Mouse (Mus musculus) WW6 (cell line): ENCODE measurements around the gene Paf1.
"Not testable (repeated sequence)": the region's sequence is repeated elsewhere in the genome, so short reads cannot be mapped to it uniquely, and the experiment has no call there.

Source experiments
- DNase-seq: peaks from one replicate; pipeline ENCODE4 v3.0.0-alpha.2; 2013; ENCODE audit warnings: low read depth, low spot score

Gene Paf1

DNA sequence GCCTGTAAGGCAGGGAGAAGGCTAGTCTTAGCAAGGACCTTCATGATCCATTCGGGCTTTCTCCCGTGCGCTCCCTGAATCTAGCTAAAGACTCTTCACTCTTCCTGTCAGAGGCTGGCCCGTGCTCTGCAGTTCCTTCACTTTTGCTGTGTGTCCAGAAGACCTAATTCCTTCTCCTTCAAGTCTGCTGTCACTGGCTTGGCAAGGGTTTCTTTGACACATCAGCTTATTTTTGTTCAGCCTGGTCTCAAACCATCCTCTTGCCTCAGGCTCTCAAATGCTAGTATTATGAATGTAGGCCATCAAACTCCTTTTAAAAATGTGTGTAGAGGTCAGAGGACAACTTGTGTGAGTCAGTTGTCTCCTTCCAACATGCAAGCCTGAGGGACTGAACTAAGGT lies 9.1 kb upstream of the Paf1 start:
- DNase-seq: no peak

DNA sequence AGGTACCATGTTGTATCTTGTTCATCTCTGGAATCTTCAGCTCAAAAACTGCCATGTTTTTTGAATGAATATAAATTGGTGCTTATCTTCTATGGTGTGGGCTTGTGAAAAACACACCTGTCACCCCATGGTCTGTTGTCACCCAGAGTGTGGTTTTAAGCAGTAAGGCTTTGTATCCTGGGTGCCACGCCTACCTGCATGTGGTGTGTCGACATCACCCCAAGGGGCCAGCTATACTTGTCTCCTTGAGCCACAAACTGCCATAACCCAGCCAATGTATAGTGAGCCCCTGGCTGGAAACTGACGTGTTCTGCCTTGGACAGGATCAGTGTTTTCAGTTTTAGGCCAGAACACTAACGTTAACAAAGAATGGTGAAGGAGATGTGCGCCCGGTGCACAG lies 8.6 kb upstream of the Paf1 start:
- DNase-seq: no peak

DNA sequence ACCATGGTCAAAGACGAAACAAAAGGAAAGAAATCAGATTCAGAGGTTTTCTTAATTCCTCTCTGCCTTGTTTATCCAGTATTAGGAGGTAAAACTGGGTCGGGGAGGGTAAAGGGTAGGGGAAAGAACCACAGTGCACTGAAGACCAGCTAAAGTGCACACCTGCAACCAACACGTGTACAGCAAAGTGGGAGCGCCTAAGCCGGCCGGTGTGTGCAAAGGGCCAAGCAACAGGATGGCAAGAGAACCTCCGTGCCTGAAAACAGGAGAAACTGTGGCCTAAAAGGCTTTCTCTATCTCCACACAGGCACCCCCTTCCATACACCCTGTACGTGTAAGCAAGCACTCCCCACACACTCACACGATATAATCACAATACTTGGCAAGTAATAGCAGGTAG lies 7.6 kb upstream of the Paf1 start:
- no peak for DNase-seq

DNA sequence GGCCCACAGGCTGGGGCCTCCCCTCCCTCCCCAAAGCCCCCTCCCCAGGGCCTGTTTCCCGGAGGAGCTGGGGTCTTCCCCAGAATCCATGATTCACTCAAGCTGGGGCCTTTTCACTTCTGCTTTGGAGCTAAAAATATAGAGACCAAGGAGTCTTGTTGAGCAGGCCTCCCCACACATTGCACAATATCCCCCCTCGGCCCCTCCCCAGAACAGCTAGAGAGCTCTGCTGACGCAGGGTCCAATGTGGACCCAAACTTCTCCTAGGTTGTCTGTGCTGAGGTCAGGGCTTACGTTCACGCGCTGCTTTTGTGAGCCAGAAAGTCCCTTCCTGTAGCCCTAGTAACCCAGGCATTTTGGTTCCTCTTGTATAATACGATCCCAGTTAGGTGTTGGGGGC lies 6.7 kb upstream of the Paf1 start:
- no peak for DNase-seq

DNA sequence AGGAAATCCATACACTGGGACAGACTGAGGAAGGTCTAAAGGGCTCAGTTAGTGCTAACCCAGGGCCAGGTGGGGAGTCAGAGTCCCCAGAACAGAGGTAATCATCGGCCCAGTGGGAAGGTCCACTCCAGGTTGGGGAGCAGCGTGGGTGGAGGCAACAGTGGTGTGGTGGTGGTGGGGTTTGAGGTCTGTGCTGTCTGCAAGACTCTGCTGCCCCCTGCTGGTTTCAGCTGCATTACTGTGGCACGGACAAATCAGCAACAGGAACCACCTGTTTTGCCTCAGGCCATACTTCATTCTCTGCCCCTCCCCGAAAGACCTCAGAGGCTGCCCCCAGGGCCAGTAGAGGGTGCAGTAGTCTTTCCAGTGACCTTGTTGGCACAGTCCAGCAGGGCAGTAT lies 6.3 kb upstream of the Paf1 start:
- DNase-seq: no peak

DNA sequence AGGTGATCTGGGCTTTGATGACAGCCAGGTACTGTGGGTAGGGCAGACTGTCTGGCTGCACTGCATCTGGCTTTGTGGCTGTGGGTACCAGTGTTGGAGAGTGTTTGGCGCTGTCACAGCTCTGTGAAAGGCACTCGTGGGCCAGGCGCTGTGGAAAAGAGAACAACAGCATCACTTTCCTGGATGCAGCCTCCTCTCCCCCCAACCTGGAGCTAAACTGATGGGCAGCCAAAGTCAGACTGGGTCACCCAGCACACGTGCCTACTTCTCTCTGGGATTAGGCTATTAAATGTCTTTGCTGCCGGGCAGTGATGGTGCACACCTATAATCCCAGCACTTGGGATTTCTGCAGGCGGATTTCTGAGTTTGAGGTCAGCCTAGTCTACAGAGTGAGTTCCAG lies 5.9 kb upstream of the Paf1 start:
- not testable (repeated sequence) for DNase-seq

DNA sequence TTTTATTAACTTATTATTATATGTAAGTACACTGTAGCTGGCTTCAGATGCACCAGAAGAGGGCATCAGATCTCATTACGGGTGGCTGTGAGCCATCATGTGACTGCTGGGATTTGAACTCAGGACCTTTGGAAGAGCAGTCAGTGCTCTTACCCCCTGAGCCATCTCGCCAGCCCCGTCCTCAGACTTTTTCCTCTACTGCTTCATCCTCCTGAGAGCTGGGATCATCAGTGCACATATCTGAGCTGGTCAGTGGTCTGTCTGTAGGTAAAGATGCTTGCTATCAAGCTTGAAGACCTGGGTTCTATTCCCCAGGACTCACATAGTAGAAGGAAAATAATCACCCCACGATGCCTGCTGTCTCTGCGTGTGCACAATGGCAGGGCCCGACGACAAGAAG lies 5.4 kb upstream of the Paf1 start:
- not testable (repeated sequence) for DNase-seq

DNA sequence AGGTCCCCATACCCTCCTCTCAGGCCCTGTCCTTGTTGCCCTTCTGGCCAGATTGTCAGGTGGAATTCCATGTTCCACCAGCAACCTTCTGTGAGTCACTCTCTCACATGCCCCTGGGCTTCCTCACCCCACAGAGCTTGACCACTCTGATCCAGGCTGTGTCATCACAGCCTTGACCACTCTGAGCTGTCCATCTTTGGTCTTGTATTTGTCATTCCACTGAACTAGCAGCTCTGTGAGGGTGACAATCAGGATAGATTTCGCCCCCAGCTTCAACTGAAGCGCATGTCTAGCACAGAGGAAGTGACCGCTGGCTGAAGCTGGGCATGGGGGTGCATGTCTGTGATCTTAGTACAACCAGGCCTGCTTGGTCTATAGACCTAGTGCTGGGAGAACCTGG lies 2.4 kb upstream of the Paf1 start:
- no peak for DNase-seq

DNA sequence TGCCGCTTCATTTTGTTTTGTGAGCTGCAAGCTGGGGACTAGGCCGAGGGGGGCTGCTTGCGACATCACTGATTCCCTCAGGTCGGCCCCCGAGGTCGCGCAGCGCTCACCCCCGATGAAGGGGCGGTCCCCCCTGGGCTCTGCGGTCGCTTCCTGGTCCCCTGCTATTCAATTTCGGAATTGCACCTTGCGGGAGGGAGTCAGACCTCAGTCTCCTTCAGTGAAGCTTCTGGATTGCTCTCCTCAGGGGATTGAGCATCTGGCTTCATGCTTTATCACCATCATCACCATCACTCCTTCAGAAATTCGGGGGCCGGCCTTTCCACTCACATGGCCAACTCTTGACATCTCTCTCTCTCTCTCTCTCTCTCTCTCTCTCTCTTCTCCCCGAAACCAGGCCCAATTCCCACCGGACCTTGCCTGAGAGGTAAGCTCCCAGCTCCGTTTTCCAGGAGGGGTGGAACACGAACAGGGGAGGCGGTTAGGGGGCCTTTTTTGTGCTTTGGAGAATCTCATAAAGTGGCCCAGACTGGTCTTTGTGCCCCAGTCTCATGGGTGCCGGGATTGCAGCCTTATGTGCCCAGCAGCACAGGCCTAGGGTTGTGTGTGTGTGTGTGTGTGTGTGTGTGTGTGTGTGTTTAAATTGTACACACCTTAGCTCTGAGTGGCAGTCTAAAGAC lies 661 bp downstream of the Paf1 start:
- no peak for DNase-seq

DNA sequence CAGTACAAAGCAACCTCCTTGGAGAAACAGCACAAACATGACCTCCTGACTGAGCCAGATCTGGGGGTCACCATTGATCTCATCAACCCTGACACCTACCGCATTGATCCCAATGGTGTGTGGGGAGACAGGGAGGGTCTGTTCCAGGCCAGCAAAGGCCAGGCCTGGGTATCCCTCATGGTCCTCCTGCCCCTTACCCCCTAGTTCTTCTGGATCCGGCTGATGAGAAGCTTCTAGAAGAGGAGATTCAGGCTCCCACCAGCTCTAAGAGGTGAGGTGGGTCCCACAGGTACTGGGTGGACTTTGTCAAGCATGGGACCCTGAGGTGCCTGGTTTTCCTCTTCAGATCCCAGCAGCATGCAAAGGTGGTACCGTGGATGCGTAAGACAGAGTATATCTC lies 2.7 kb downstream of the Paf1 start:
- DNase-seq: no peak

DNA sequence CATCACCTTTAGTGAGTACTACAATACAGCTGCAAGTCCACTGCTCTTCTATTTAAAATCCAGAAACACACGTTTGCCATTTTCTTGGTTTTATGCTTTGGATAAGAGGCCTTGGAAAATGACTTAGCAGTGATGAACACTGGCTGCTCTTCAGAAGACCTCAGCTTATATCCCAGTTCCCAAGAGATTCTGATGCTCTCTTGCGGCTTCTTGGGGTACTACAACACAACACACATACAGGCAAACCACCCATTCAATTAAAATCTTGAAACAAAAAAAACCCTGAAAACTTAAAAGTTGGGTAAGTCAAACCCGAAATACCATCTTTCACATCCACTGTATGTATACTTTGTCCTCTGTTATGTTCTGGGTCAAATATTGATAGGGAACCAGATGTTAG lies 5.2 kb downstream of the Paf1 start:
- DNase-seq: no peak

DNA sequence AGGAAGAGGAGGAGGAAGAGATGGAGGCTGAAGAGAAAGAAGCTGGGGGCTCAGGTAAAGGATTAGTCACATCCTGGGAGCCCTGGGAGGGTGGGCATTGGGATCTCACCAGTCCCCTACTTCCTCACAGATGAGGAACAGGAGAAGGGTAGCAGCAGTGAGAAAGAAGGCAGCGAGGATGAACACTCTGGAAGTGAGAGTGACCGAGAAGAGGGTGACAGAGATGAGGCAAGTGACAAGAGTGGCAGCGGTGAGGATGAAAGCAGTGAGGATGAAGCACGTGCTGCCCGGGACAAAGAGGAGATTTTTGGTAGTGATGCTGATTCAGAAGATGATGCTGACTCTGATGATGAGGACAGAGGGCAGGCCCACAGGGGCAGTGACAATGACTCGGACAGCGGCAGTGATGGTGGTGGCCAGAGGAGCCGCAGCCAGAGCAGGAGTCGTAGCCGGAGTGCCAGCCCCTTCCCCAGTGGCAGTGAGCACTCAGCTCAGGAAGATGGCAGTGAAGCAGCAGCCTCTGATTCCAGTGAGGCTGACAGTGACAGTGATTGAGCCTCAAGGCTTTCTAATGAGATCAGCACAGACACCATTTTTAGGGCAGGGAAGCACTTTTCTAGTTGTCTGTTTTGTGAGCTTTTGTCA lies 6.1 kb downstream of the Paf1 start:
- DNase-seq: no peak

DNA sequence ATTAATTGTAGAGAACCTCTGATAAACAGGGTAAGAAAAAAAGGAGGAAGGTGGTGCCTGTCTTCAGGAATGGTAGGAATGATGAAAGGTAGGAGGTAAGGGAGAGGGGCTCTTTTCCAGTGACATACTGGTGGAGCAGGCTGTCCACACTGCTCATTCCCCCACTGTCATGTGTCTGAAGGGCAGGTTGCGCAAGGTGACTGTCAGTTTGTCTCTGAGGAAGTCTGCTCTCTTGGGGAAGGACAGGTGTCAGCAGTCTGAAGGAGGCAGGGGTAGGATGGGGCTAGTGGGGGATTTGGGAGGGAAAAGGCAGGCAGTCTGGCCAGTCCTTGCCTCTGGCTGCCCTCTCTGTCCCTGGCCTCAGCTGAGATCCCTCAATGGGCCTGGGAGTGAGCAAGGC lies 8.3 kb downstream of the Paf1 start:
- no peak for DNase-seq

DNA sequence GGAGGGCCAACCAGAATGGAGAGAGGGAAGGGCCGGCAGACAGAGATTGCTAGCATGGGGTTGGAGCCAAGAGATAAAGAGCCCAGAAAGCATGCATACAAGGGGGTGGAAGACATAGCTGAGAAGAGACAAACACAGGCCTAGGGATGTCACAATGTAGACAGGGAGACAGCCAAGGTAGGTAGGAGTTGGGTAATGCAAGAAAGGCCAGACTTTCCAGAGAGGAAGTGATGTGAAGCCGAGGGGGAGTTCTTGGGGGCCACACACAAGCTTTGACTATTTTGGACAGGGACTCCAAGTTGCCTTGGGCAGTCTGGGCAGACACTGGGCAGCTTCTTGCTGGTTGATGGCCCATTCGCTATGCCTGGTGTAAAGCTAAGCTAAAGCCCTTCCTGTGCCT lies 9.2 kb downstream of the Paf1 start:
- DNase-seq: no peak

DNA sequence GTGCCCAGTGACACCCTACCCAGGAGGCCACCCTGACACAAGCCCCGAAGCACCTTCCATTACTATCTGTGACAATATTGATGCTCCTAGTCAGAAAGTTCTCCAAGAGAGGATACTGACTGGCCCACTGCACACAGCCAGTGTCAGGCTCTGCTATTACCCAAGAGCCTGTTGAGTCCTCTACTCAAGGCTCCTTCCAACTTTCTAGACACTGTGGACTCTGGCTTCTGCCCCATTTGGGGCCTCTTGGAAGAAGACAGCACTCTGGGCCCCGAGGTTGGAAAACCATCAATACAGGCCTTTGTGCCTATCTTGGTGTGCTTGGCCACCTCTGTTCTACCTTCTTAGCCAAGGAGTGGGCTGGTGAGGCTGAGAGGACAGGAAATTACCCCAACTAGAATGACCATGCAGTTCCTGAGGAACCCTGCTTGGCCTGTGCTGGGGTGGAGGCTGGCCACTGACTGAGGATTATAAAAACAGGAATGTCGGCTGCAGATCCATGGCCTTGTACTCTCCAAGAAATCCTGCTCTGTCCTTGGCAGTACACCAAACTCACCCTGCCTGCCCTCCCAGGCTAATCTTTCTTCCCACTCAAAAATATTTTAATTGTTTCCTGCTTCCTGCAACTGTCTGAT lies 18.2 kb downstream of the Paf1 start:
- no peak for DNase-seq

DNA sequence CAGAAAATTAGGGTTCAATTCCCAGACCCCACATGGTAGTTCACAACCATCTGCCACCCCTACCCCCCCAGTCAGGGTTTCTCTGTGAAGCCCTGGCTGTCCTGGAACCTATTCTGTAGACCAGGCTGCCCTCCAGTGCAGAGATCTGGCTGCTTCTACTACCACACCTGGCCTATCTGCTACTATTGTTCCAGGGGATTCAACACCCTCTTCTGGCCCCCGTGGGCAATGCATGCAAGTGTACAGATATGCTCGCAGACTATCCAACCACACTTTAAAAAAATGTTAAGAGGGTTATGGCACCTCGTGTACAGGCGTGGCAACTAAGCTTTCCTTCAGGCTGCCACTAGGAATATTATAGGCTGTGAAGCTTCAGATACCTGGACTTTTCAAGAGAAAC lies 20.1 kb downstream of the Paf1 start:
- DNase-seq: no peak

DNA sequence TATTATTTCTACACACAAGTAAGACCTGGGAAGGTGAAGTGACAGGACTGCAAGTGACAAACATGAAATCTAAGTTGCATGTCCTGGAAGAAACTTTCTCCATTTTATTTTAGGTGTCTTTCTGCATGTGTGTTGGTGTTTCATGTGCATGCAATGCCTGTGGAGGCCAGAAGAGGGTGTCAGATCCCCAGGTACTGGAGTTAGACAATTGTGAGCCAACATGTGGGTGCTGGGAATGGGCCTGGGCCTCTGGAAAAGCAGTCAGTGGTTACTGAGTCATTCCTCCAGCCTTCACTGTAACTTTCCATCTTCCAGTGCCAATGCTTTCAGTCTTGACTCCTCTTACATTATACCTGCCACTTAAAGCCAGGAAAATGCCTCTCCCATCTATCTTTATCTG lies 24.6 kb downstream of the Paf1 start:
- no peak for DNase-seq

DNA sequence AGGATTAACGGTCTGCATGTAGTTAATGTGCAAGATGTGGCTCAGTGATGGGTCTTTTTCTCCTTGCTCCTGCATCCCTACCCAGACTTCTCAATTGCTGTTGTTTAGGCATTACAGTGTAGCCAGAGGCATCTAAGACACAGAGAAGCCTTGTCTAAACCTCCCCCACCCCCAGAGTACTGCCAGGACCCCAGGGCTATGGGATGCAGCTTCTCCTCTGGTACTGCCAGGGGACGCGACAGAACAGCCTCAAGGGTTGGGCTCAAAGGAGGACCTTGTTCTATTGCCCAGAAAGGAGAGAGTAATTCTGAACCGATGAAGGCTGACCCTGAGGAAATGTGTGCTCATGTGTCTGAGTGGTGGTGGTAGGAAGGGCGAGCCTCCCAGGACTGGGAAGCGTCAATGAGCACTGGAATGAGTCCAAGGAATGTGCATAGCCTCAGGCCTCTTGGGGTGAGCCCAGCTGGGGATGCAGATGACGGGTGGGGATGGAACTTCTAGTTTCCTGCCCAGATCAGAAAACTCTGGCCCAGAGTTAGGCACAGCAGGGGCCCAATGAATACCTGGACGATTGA lies 25.4 kb downstream of the Paf1 start:
- peak; percentile 55 for DNase-seq

DNA sequence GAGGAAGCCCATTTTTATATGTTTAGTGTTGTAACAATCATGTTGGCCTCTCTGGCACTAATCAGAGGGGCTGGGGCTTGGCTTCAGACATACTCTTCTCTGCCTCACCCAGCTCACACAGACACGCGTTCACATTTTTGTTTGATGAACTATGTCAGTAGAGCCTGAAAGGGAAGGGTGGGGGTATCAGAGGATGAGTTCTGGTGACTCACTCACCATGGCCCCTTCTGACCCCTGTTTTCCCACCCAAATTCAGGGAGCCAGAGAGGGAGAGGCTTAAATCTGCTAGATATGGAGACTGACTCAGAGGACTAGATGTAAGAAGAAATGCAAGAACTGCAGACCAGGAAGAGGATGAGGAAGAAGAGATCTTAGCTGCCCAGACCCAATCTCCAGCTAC lies 26.7 kb downstream of the Paf1 start:
- no peak for DNase-seq

DNA sequence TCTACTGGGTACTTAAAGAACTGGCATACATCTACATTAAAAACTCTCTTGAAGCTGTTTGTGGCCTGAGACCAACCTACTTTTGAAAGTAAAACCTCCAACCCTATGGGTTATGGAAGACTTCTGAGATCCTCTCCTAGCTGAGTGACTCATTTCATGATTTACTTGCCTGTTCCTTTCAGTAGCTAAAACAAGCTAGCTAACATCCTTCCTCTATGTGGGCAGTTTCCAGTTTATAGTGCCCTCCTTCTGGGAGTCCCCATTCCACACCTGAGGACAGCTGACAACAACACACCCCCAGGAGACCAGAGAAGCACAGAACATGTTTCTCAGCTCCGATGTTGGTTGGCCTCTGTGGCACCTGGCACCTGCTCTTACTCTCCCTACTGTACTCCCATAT lies 30.3 kb downstream of the Paf1 start:
- no peak for DNase-seq

DNA sequence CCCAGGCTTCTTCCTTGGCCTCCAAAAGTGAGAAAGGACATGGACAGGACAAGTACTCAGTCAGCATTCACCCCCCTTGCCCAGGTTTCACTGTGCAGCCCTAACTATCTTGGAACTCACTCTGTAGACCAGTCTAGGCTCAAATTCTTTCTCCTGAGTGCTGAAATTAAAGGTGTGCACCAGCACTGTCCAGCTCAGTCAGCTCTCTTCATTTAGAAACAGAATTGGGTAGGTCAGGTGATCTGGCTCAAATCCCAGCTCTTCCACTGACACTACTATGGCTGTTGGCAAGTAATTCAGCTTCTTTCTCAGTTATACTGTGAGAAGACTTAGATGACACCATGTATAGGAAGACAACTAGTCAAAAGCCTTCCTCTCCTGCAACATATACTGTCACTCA lies 35.0 kb downstream of the Paf1 start:
- DNase-seq: no peak

DNA sequence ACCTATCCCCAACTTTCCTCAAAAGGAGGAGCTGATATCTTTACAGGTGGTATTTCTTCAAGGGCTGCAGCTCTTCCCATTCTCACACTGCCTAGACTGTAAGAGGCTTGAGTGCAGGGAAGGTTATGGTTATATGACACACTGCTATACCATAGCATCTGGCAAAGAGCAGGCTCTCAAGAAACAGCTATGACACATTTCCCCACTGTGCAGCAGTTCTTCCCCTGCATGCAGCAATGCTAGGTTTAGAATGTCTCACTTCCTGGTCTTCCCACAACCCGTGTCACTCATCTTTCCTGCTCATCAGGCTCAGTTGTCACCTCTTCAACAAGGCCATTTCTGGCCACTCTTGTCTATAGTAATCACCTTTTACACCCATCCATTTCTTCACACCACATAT lies 37.8 kb downstream of the Paf1 start:
- no peak for DNase-seq

DNA sequence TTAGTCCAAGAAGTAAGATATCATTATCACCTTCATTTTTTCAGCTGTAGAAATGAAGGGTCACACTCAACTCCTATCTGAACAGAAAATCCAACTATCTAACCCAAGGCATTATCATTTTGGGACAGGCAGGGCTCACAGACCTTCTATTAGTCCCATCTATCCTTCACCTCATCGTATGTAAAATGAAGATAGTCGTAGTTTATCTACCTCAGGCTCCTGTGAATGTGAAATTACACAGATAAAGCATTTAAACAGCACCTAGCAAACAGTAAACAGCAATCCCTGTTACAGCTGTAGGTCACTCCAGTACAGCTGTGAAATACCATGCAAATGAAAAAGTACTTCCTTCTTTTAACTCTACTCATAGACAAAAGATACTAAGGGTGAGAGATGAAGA lies 39.5 kb downstream of the Paf1 start:
- DNase-seq: no peak
